Mouse (Mus musculus) heart, embryonic 11.5 days (tissue): Measurements from ENCODE around the gene Rtn3. TPM values are rescaled to one million over a fixed set of nuclear protein-coding genes. Genes with fewer than 3 reads are reported as not detected.

Experiments
- ATAC-seq: fragments of 200-750 bp; cut with Nextera tagmentation; replicated peaks from 2 replicates; pipeline ENCODE4 v1.8.0; 2017; ENCODE audit warnings: moderate library complexity; ENCODE audit not compliant: insufficient number of reproducible peaks, low FRiP score, low TSS enrichment
- H3K27ac ChIP-seq: fragments of 300-500 bp; sonication (generic); 2 replicates; pipeline ENCODE4 v1.5.1; 2014; ENCODE audit warnings: mild to moderate bottlenecking, low read depth, low read length
- H3K27me3 ChIP-seq: fragments of 300-500 bp; sonication (generic); 2 replicates; pipeline ENCODE4 v1.6.1; 2014; ENCODE audit warnings: mild to moderate bottlenecking, low read length, mixed read lengths; ENCODE audit not compliant: control insufficient read depth, insufficient read depth
- H3K36me3 ChIP-seq: fragments of 300-500 bp; sonication (generic); 2 replicates; pipeline ENCODE4 v1.6.1; 2014; ENCODE audit warnings: mild to moderate bottlenecking, low read length, moderate library complexity, mixed read lengths; ENCODE audit not compliant: control insufficient read depth, insufficient read depth
- H3K4me1 ChIP-seq: fragments of 300-500 bp; sonication (generic); 2 replicates; pipeline ENCODE4 v1.6.1; 2014; ENCODE audit warnings: low read length; ENCODE audit not compliant: control insufficient read depth, insufficient read depth
- H3K4me2 ChIP-seq: fragments of 300-500 bp; sonication (generic); 2 replicates; pipeline ENCODE4 v1.6.1; 2014; ENCODE audit warnings: mild to moderate bottlenecking, moderate library complexity
- H3K4me3 ChIP-seq: fragments of 300-500 bp; sonication (generic); 2 replicates; pipeline ENCODE4 v1.5.1; 2014; ENCODE audit warnings: low read depth, low read length
- H3K9ac ChIP-seq: fragments of 300-500 bp; sonication (generic); 2 replicates; pipeline ENCODE4 v1.6.1; 2014; ENCODE audit warnings: mild to moderate bottlenecking, low read depth, low read length, moderate library complexity
- H3K9me3 ChIP-seq: fragments of 300-500 bp; sonication (generic); replicated peaks from 2 replicates; pipeline ENCODE4 v1.6.1; 2016; ENCODE audit warnings: low read length; ENCODE audit not compliant: control insufficient read depth
- WGBS: fragments of 180-500 bp; shearing (Covaris S2); extraction: QIAGEN DNeasy Blood & Tissue Kit; methylation state at CpG from one replicate; pipeline ENCODE4 v1.1.7; 2014; ENCODE audit not compliant: insufficient replicate concordance; 5-methylcytosine and 5-hydroxymethylcytosine counted together
- microRNA-seq: library from miRNA; unstranded; fragments of <30 nt; microRNA quantifications from one replicate; pipeline ENCODE4, GENCODE M21; 2016; ENCODE audit warnings: borderline number of aligned reads
- polyA plus RNA-seq: library from polyadenylated mRNA; unstranded; fragments of >200 nt; fragmentation: Nextera tagmentation; extraction: Ambion mirVana; gene quantifications from 2 replicates; pipeline ENCODE4 v1.2.1, GENCODE M21; 2014

Rtn3 gene
- polyA plus RNA-seq, 1 experiment from 2014 or later, result 117 TPM

GRCm38 (mm10) chr19:7388488-7388887 lies 94.6 kb downstream of the Rtn3 start:
- no peak overlapping the region for H3K27ac ChIP-seq
- ATAC-seq, result no peak
- 0 out of 2 replicates have a peak, but pooled peaks cover 2% of the 10 kb centered on the region for H3K4me1 ChIP-seq
- H3K4me3 ChIP-seq, result no peak overlapping the region
- H3K9me3 ChIP-seq, result no peaks in the 10 kb centered on the region; the same call in 1 of the 2 replicates
- H3K27me3 ChIP-seq, result no peaks in the 10 kb centered on the region
- no peaks in the 10 kb centered on the region for H3K36me3 ChIP-seq
- no peak overlapping the region for H3K9ac ChIP-seq
- WGBS, result 74% methylated on average over 6 of the region's 6 CpGs
- no peak overlapping the region for H3K4me2 ChIP-seq

- Histone ChIP-seq H3K9me3 (no peaks in the 10 kb centered on the region; the same call in 1 of the 2 replicates), H3K4me2 (no peak overlapping the region), H3K36me3 (no peaks in the 10 kb centered on the region), H3K27ac (no peak overlapping the region), H3K4me1 (peaks cover 11% of the 10 kb centered on the region), H3K27me3 (no peaks in the 10 kb centered on the region), H3K9ac (no peak overlapping the region), H3K4me3 (no peak overlapping the region)
- 57% methylated on average over 2 of the region's 2 CpGs for WGBS
- no peak for ATAC-seq
These were observed 97.0 kb downstream of the Rtn3 start for GRCm38 (mm10) chr19:7386042-7386441.

GRCm38 (mm10) chr19:7382903-7383865 lies 99.9 kb downstream of the Rtn3 start, which contains the start of gene Spindoc:
Gene Spindoc, minus strand, starts transcription at chr19:7382994.
- Histone ChIP-seq H3K4me1 (peaks cover 20% of the 10 kb centered on the region), H3K4me3 (peak within 1 kb of the TSS; percentile 68), H3K27ac (peak within 1 kb of the TSS; percentile 84), H3K9me3 (no peaks in the 10 kb centered on the region; the same call in 1 of the 2 replicates), H3K27me3 (no peaks in the 10 kb centered on the region), H3K36me3 (0 out of 2 replicates have a peak, but pooled peaks cover 3% of the 10 kb centered on the region), H3K9ac (peak within 1 kb of the TSS; percentile 88), H3K4me2 (peak within 1 kb of the TSS; percentile 67)
- ATAC-seq, result peak; percentile 99
- WGBS, result 2% methylated on average over 52 of the region's 52 CpGs

- peaks cover 20% of the 10 kb centered on the region for H3K4me1 ChIP-seq
- peak overlapping the region; percentile 68 for H3K4me3 ChIP-seq
- peak overlapping the region; percentile 88 for H3K9ac ChIP-seq
- H3K9me3 ChIP-seq, result no peaks in the 10 kb centered on the region; the same call in 1 of the 2 replicates
- peak; percentile 63 for ATAC-seq
- under 1% methylated on average over 60 of the region's 60 CpGs for WGBS
- peak overlapping the region; percentile 67 for H3K4me2 ChIP-seq
- no peaks in the 10 kb centered on the region for H3K27me3 ChIP-seq
- H3K36me3 ChIP-seq, result 0 out of 2 replicates have a peak, but pooled peaks cover 3% of the 10 kb centered on the region
- peak overlapping the region; percentile 84 for H3K27ac ChIP-seq
These were observed 100.7 kb downstream of the Rtn3 start for GRCm38 (mm10) chr19:7382248-7382902.

- Histone ChIP-seq H3K4me1 (peaks cover 20% of the 10 kb centered on the region), H3K27me3 (no peaks in the 10 kb centered on the region), H3K4me3 (peak overlapping the region; percentile 68), H3K4me2 (peak overlapping the region; percentile 67), H3K27ac (peak overlapping the region; percentile 84), H3K9ac (peak overlapping the region; percentile 88), H3K9me3 (no peaks in the 10 kb centered on the region; the same call in 1 of the 2 replicates), H3K36me3 (0 out of 2 replicates have a peak, but pooled peaks cover 3% of the 10 kb centered on the region)
- under 1% methylated on average over 8 of the region's 8 CpGs for WGBS
- ATAC-seq, result no peak
These were observed 101.2 kb downstream of the Rtn3 start for GRCm38 (mm10) chr19:7381906-7382247.

GRCm38 (mm10) chr19:7377639-7378038 lies 105.4 kb downstream of the Rtn3 start:
- no peak overlapping the region for H3K27ac ChIP-seq
- H3K9me3 ChIP-seq, result no peaks in the 10 kb centered on the region
- WGBS, result 56% methylated on average over 2 of the region's 2 CpGs
- no peak overlapping the region for H3K4me3 ChIP-seq
- no peak for ATAC-seq
- no peaks in the 10 kb centered on the region for H3K27me3 ChIP-seq
- no peak overlapping the region for H3K9ac ChIP-seq
- peaks cover 20% of the 10 kb centered on the region for H3K4me1 ChIP-seq
- H3K36me3 ChIP-seq, result peaks cover 18% of the 10 kb centered on the region
- H3K4me2 ChIP-seq, result no peak overlapping the region

Small RNA genes lying within 50 kb of the gene (microRNA-seq; reads per million reads assigned to microRNA genes)
- gene Mir6991, result 1.2 reads per million, percentile 17 among the genes with 10 or more reads in this experiment

Other genes with a start within 250 kb of the Rtn3 start
- 62.1 and 68.6 TPM in 2 replicates for gene Naa40, start 242.1 kb downstream of the Rtn3 start, polyA plus RNA-seq
- gene Rcor2, start 216.0 kb downstream of the Rtn3 start, polyA plus RNA-seq, result 8.4 and 9.5 TPM in 2 replicates
- gene Mark2, start 141.4 kb downstream of the Rtn3 start, polyA plus RNA-seq, result 34.5 and 35.0 TPM in 2 replicates
- gene Spindoc, start 100.3 kb downstream of the Rtn3 start, polyA plus RNA-seq, result 11.9 and 26.6 TPM in 2 replicates
- 4.6 and 4.7 TPM in 2 replicates for gene 2700081O15Rik, start 65.7 kb downstream of the Rtn3 start, polyA plus RNA-seq
- 8.9 and 9.5 TPM in 2 replicates for gene Atl3, start 10.8 kb upstream of the Rtn3 start, polyA plus RNA-seq
- gene Pla2g16, start 74.2 kb upstream of the Rtn3 start, polyA plus RNA-seq, result 42.5 and 46.7 TPM in 2 replicates
- not detected in 2 replicates for gene Lgals12, start 123.9 kb upstream of the Rtn3 start, polyA plus RNA-seq
- gene Hrasls5, start 129.3 kb upstream of the Rtn3 start, polyA plus RNA-seq, result not detected in 2 replicates
- not detected in 2 replicates for gene Slc22a19, start 228.0 kb upstream of the Rtn3 start, polyA plus RNA-seq